Mouse (Mus musculus) hindbrain, embryonic 13.5 days (tissue): Measurements from ENCODE around the gene Tmem104. TPM values are rescaled to one million over a fixed set of nuclear protein-coding genes. Genes with fewer than 3 reads are reported as not detected.
A peak's percentile ranks its signal among the peaks of the same experiment; 100 is the strongest.

Source experiments
- ATAC-seq: fragments of 200-750 bp; cut with Nextera tagmentation; 2 replicates; pipeline ENCODE4 v1.8.0; 2017; ENCODE audit warnings: moderate TSS enrichment; ENCODE audit not compliant: low FRiP score
- H3K27ac ChIP-seq: fragments of 300-500 bp; sonication (generic); 2 replicates; pipeline ENCODE4 v1.5.1; 2015; ENCODE audit warnings: inconsistent platforms, mild to moderate bottlenecking, moderate library complexity
- H3K27me3 ChIP-seq: fragments of 300-500 bp; sonication (generic); 2 replicates; pipeline ENCODE4 v1.6.1; 2015; ENCODE audit warnings: mild to moderate bottlenecking, inconsistent platforms
- H3K36me3 ChIP-seq: fragments of 300-500 bp; sonication (generic); 2 replicates; pipeline ENCODE4 v1.6.1; 2015; ENCODE audit warnings: mild to moderate bottlenecking, inconsistent platforms
- H3K4me1 ChIP-seq: fragments of 300-500 bp; sonication (generic); replicated peaks from 2 replicates; pipeline ENCODE4 v1.6.1; 2015; ENCODE audit warnings: inconsistent platforms
- H3K4me2 ChIP-seq: fragments of 300-500 bp; sonication (generic); 2 replicates; pipeline ENCODE4 v1.6.1; 2015; ENCODE audit warnings: inconsistent platforms, mild to moderate bottlenecking, moderate library complexity
- H3K4me3 ChIP-seq: fragments of 300-500 bp; sonication (generic); 2 replicates; pipeline ENCODE4 v1.5.1; 2015; ENCODE audit warnings: mild to moderate bottlenecking, inconsistent platforms
- H3K9ac ChIP-seq: fragments of 300-500 bp; sonication (generic); 2 replicates; pipeline ENCODE4 v1.6.1; 2015; ENCODE audit warnings: mild to moderate bottlenecking, inconsistent platforms
- H3K9me3 ChIP-seq: fragments of 300-500 bp; sonication (generic); 2 replicates; pipeline ENCODE4 v1.6.1; 2016; ENCODE audit warnings: inconsistent platforms
- WGBS: fragments of 180-500 bp; shearing (Covaris S2); methylation state at CpG from one replicate; pipeline ENCODE4 v1.1.7; 2015; 5-methylcytosine and 5-hydroxymethylcytosine counted together
- polyA plus RNA-seq: library from polyadenylated mRNA; unstranded; fragments of >200 nt; fragmentation: Nextera tagmentation; extraction: Ambion mirVana; gene quantifications from 2 replicates; pipeline ENCODE4 v1.2.1, GENCODE M21; 2015

Gene Tmem104
- polyA plus RNA-seq, 1 experiment from 2014 or later, result 12.1 TPM

- Histone ChIP-seq H3K4me2 (no peak overlapping the region), H3K9me3 (no peaks in the 10 kb centered on the region), H3K4me3 (no peak overlapping the region), H3K9ac (0 out of 2 replicates have a peak overlapping the region, but pooled peaks have one; percentile 6), H3K4me1 (peaks cover 75% of the 10 kb centered on the region), H3K27ac (no peak overlapping the region), H3K27me3 (peaks cover 18% of the 10 kb centered on the region), H3K36me3 (peaks cover 39% of the 10 kb centered on the region)
- ATAC-seq, result no peak
- WGBS, result 76% methylated on average over 7 of the region's 7 CpGs
These were observed 22.7 kb downstream of the Tmem104 start for GRCm38 (mm10) chr11:115209958-115210357.

GRCm38 (mm10) chr11:115212116-115212515 is 24.8 kb downstream of the Tmem104 start:
- Histone ChIP-seq H3K27ac (no peak overlapping the region), H3K4me2 (no peak overlapping the region), H3K27me3 (peaks cover 17% of the 10 kb centered on the region; the same call in 1 of the 2 replicates), H3K4me3 (no peak overlapping the region), H3K36me3 (peaks cover 27% of the 10 kb centered on the region), H3K4me1 (peaks cover 58% of the 10 kb centered on the region), H3K9me3 (no peaks in the 10 kb centered on the region), H3K9ac (no peak overlapping the region)
- 41% methylated on average over 13 of the region's 13 CpGs for WGBS
- ATAC-seq, result no peak

- H3K4me2 ChIP-seq, result no peak overlapping the region
- H3K4me3 ChIP-seq, result no peak overlapping the region
- peaks cover 19% of the 10 kb centered on the region; the same call in 1 of the 2 replicates for H3K27me3 ChIP-seq
- H3K4me1 ChIP-seq, result peaks cover 44% of the 10 kb centered on the region
- peaks cover 12% of the 10 kb centered on the region for H3K36me3 ChIP-seq
- 53% methylated on average over 5 of the region's 5 CpGs for WGBS
- no peak overlapping the region for H3K27ac ChIP-seq
- H3K9ac ChIP-seq, result no peak overlapping the region
- no peak for ATAC-seq
- H3K9me3 ChIP-seq, result no peaks in the 10 kb centered on the region
These were observed 27.8 kb downstream of the Tmem104 start for GRCm38 (mm10) chr11:115215123-115215522.

GRCm38 (mm10) chr11:115217439-115218410 is 30.4 kb downstream of the Tmem104 start:
- Histone ChIP-seq H3K9me3 (no peaks in the 10 kb centered on the region), H3K27ac (peak overlapping the region; percentile 69), H3K36me3 (peaks cover 12% of the 10 kb centered on the region), H3K9ac (0 out of 2 replicates have a peak overlapping the region, but pooled peaks have one; percentile 13), H3K4me2 (no peak overlapping the region), H3K27me3 (peaks cover 17% of the 10 kb centered on the region; the same call in 1 of the 2 replicates), H3K4me1 (peaks cover 36% of the 10 kb centered on the region), H3K4me3 (no peak overlapping the region)
- WGBS, result 56% methylated on average over 18 of the region's 18 CpGs
- peak; percentile 58; the same call in 1 of the 2 replicates for ATAC-seq

GRCm38 (mm10) chr11:115219263-115219662 is 32.0 kb downstream of the Tmem104 start:
- no peak for ATAC-seq
- peaks cover 12% of the 10 kb centered on the region for H3K36me3 ChIP-seq
- H3K4me3 ChIP-seq, result no peak overlapping the region
- peaks cover 43% of the 10 kb centered on the region for H3K4me1 ChIP-seq
- no peak overlapping the region for H3K4me2 ChIP-seq
- H3K9ac ChIP-seq, result no peak overlapping the region
- no peak overlapping the region for H3K27ac ChIP-seq
- H3K27me3 ChIP-seq, result peaks cover 18% of the 10 kb centered on the region
- H3K9me3 ChIP-seq, result no peaks in the 10 kb centered on the region
- WGBS, result 86% methylated on average over 9 of the region's 9 CpGs

GRCm38 (mm10) chr11:115219685-115220084 is 32.4 kb downstream of the Tmem104 start:
- Histone ChIP-seq H3K4me3 (no peak overlapping the region), H3K4me1 (peaks cover 43% of the 10 kb centered on the region), H3K36me3 (peaks cover 9% of the 10 kb centered on the region), H3K9ac (no peak overlapping the region), H3K4me2 (no peak overlapping the region), H3K27ac (no peak overlapping the region), H3K27me3 (peaks cover 20% of the 10 kb centered on the region), H3K9me3 (no peaks in the 10 kb centered on the region)
- no peak for ATAC-seq
- WGBS, result 94% methylated on average over 10 of the region's 10 CpGs

GRCm38 (mm10) chr11:115222077-115222476 is 34.8 kb downstream of the Tmem104 start:
- Histone ChIP-seq H3K27ac (no peak overlapping the region), H3K36me3 (no peaks in the 10 kb centered on the region; the same call in 1 of the 2 replicates), H3K4me3 (no peak overlapping the region), H3K27me3 (peaks cover 26% of the 10 kb centered on the region), H3K4me1 (peaks cover 63% of the 10 kb centered on the region), H3K9ac (no peak overlapping the region), H3K4me2 (no peak overlapping the region), H3K9me3 (no peaks in the 10 kb centered on the region)
- ATAC-seq, result no peak
- 53% methylated on average over 12 of the region's 12 CpGs for WGBS

GRCm38 (mm10) chr11:115222570-115222969 is 35.3 kb downstream of the Tmem104 start:
- WGBS, result 53% methylated on average over 5 of the region's 5 CpGs
- Histone ChIP-seq H3K9ac (no peak overlapping the region), H3K4me1 (peaks cover 63% of the 10 kb centered on the region)

GRCm38 (mm10) chr11:115223451-115223850 is 36.2 kb downstream of the Tmem104 start:
- 73% methylated on average over 11 of the region's 11 CpGs for WGBS
- Histone ChIP-seq H3K27ac (no peak overlapping the region), H3K36me3 (no peaks in the 10 kb centered on the region; the same call in 1 of the 2 replicates), H3K9me3 (no peaks in the 10 kb centered on the region), H3K4me1 (peaks cover 63% of the 10 kb centered on the region), H3K27me3 (peaks cover 24% of the 10 kb centered on the region), H3K4me2 (no peak overlapping the region), H3K9ac (0 out of 2 replicates have a peak overlapping the region, but pooled peaks have one; percentile 3), H3K4me3 (no peak overlapping the region)
- ATAC-seq, result no peak

More at GRCm38 (mm10) chr11:115222570-115222969, 35.3 kb downstream of the Tmem104 start:
- no peaks in the 10 kb centered on the region; the same call in 1 of the 2 replicates for H3K36me3 ChIP-seq
- no peak overlapping the region for H3K4me2 ChIP-seq
- no peak overlapping the region for H3K27ac ChIP-seq
- no peaks in the 10 kb centered on the region for H3K9me3 ChIP-seq
- no peak overlapping the region for H3K4me3 ChIP-seq
- ATAC-seq, result no peak
- peaks cover 26% of the 10 kb centered on the region for H3K27me3 ChIP-seq

GRCm38 (mm10) chr11:115223877-115224276 is 36.6 kb downstream of the Tmem104 start:
- H3K4me1 ChIP-seq, result peaks cover 66% of the 10 kb centered on the region
- no peak overlapping the region for H3K4me3 ChIP-seq
- peaks cover 27% of the 10 kb centered on the region for H3K27me3 ChIP-seq
- ATAC-seq, result no peak
- no peak overlapping the region; the same call in 1 of the 2 replicates for H3K9ac ChIP-seq
- H3K36me3 ChIP-seq, result no peaks in the 10 kb centered on the region; the same call in 1 of the 2 replicates
- 73% methylated on average over 6 of the region's 6 CpGs for WGBS
- no peak overlapping the region for H3K4me2 ChIP-seq
- no peak overlapping the region for H3K27ac ChIP-seq
- no peaks in the 10 kb centered on the region for H3K9me3 ChIP-seq

- Histone ChIP-seq H3K9me3 (no peaks in the 10 kb centered on the region), H3K27ac (no peak overlapping the region), H3K36me3 (no peaks in the 10 kb centered on the region; the same call in 1 of the 2 replicates), H3K9ac (no peak overlapping the region), H3K4me1 (peaks cover 76% of the 10 kb centered on the region), H3K4me3 (no peak overlapping the region), H3K4me2 (no peak overlapping the region), H3K27me3 (peaks cover 28% of the 10 kb centered on the region)
- ATAC-seq, result no peak
- 41% methylated on average over 8 of the region's 8 CpGs for WGBS
These were observed 37.6 kb downstream of the Tmem104 start for GRCm38 (mm10) chr11:115224889-115225288.

GRCm38 (mm10) chr11:115225301-115225700 is 38.0 kb downstream of the Tmem104 start:
- H3K4me3 ChIP-seq, result no peak overlapping the region
- no peak overlapping the region for H3K27ac ChIP-seq
- no peaks in the 10 kb centered on the region for H3K9me3 ChIP-seq
- peaks cover 28% of the 10 kb centered on the region for H3K27me3 ChIP-seq
- H3K4me2 ChIP-seq, result no peak overlapping the region
- WGBS, result 48% methylated on average over 6 of the region's 6 CpGs
- H3K4me1 ChIP-seq, result peaks cover 79% of the 10 kb centered on the region
- no peak for ATAC-seq
- no peak overlapping the region for H3K9ac ChIP-seq
- no peaks in the 10 kb centered on the region; the same call in 1 of the 2 replicates for H3K36me3 ChIP-seq
